Mouse (Mus musculus): ENCODE measurements around the gene Uqcr11. TPM values are rescaled to one million over a fixed set of nuclear protein-coding genes. Genes with fewer than 3 reads are reported as not detected.

The Uqcr11 gene
- total and polyA plus RNA-seq, 2 experiments from 2014 or later, result 2,020 to 3,128 TPM

- H3K4me2 ChIP-seq (ENCODE audit: low read depth, low read length), result peak overlapping the region; percentile 18
- peak; percentile 51; the same call in 1 of the 2 replicates for ATAC-seq (ENCODE audit: insufficient read depth, low read depth)
- no peaks in the 10 kb centered on the region for H3K36me3 ChIP-seq (replicated peaks; ENCODE audit: control insufficient read depth, insufficient read depth, low read length)
- H3K4me3 ChIP-seq (ENCODE audit: low read depth, low read length), result no peak overlapping the region
- 7% methylated on average over 26 of the region's 26 CpGs for WGBS
- no peaks in the 10 kb centered on the region for H3K9me3 ChIP-seq (replicated peaks; ENCODE audit: control insufficient read depth, low read length)
- H3K27ac ChIP-seq (ENCODE audit: low read depth), result no peak overlapping the region
- no peak for TF ChIP-seq EP300 (IDR thresholded peaks at IDR 0.05; ENCODE audit: low read depth)
- peak; percentile 98 for TF ChIP-seq CTCF (IDR thresholded peaks at IDR 0.05; ENCODE audit: low read depth)
- no peak for DNase-seq (ENCODE audit: low spot score)
- H3K9ac ChIP-seq (replicated peaks; ENCODE audit: low read depth, low read length), result no peak overlapping the region
- no peaks in the 10 kb centered on the region for H3K4me1 ChIP-seq (ENCODE audit: control insufficient read depth, insufficient read depth)
- H3K27me3 ChIP-seq (ENCODE audit: control insufficient read depth, insufficient read depth, low read length), result 0 out of 2 replicates have a peak, but pooled peaks cover 10% of the 10 kb centered on the region
These were observed 39.4 kb upstream of the Uqcr11 start for GRCm38 (mm10) chr10:80445898-80446601.

GRCm38 (mm10) chr10:80445052-80445451 is 38.4 kb upstream of the Uqcr11 start:
- WGBS, result 71% methylated on average over 1 of the region's 1 CpGs
- no peak overlapping the region for H3K9ac ChIP-seq (replicated peaks; ENCODE audit: low read depth, low read length)
- 0 out of 2 replicates have a peak, but pooled peaks cover 10% of the 10 kb centered on the region for H3K27me3 ChIP-seq (ENCODE audit: control insufficient read depth, insufficient read depth, low read length)
- no peak for DNase-seq (ENCODE audit: low spot score)
- no peak for ATAC-seq (ENCODE audit: insufficient read depth, low read depth)
- H3K4me2 ChIP-seq (ENCODE audit: low read depth, low read length), result no peak overlapping the region
- H3K4me1 ChIP-seq (ENCODE audit: control insufficient read depth, insufficient read depth), result no peaks in the 10 kb centered on the region
- no peak overlapping the region for H3K4me3 ChIP-seq (ENCODE audit: low read depth, low read length)
- TF ChIP-seq EP300 (IDR thresholded peaks at IDR 0.05; ENCODE audit: low read depth) (no peak), CTCF (IDR thresholded peaks at IDR 0.05; ENCODE audit: low read depth) (no peak)
- no peak overlapping the region for H3K27ac ChIP-seq (ENCODE audit: low read depth)
- H3K9me3 ChIP-seq (replicated peaks; ENCODE audit: control insufficient read depth, low read length), result no peaks in the 10 kb centered on the region
- no peaks in the 10 kb centered on the region for H3K36me3 ChIP-seq (replicated peaks; ENCODE audit: control insufficient read depth, insufficient read depth, low read length)

GRCm38 (mm10) chr10:80444339-80445045 is 37.9 kb upstream of the Uqcr11 start:
- Histone ChIP-seq H3K4me3 (ENCODE audit: low read depth, low read length) (no peak overlapping the region), H3K9ac (replicated peaks; ENCODE audit: low read depth, low read length) (no peak overlapping the region), H3K4me2 (ENCODE audit: low read depth, low read length) (no peak overlapping the region), H3K27ac (ENCODE audit: low read depth) (no peak overlapping the region), H3K9me3 (replicated peaks; ENCODE audit: control insufficient read depth, low read length) (no peaks in the 10 kb centered on the region), H3K27me3 (ENCODE audit: control insufficient read depth, insufficient read depth, low read length) (0 out of 2 replicates have a peak, but pooled peaks cover 10% of the 10 kb centered on the region), H3K36me3 (replicated peaks; ENCODE audit: control insufficient read depth, insufficient read depth, low read length) (no peaks in the 10 kb centered on the region), H3K4me1 (ENCODE audit: control insufficient read depth, insufficient read depth) (no peaks in the 10 kb centered on the region)
- DNase-seq (ENCODE audit: low spot score) (no peak), ATAC-seq (ENCODE audit: insufficient read depth, low read depth) (no peak)
- TF ChIP-seq EP300 (IDR thresholded peaks at IDR 0.05; ENCODE audit: low read depth), result no peak
- TF ChIP-seq CTCF (IDR thresholded peaks at IDR 0.05; ENCODE audit: low read depth), result no peak
- 27% methylated on average over 5 of the region's 5 CpGs for WGBS

- H3K27me3 ChIP-seq (ENCODE audit: control insufficient read depth, insufficient read depth, low read length), result 0 out of 2 replicates have a peak, but pooled peaks cover 4% of the 10 kb centered on the region
- no peak overlapping the region for H3K4me2 ChIP-seq (ENCODE audit: low read depth, low read length)
- ATAC-seq (ENCODE audit: insufficient read depth, low read depth) (no peak), DNase-seq (ENCODE audit: low spot score) (no peak)
- no peak for TF ChIP-seq EP300 (IDR thresholded peaks at IDR 0.05; ENCODE audit: low read depth)
- no peak for TF ChIP-seq CTCF (IDR thresholded peaks at IDR 0.05; ENCODE audit: low read depth)
- H3K4me1 ChIP-seq (ENCODE audit: control insufficient read depth, insufficient read depth), result no peaks in the 10 kb centered on the region
- H3K36me3 ChIP-seq (replicated peaks; ENCODE audit: control insufficient read depth, insufficient read depth, low read length), result no peaks in the 10 kb centered on the region
- H3K9ac ChIP-seq (replicated peaks; ENCODE audit: low read depth, low read length), result no peak overlapping the region
- no peak overlapping the region for H3K4me3 ChIP-seq (ENCODE audit: low read depth, low read length)
- no peak overlapping the region for H3K27ac ChIP-seq (ENCODE audit: low read depth)
- no peaks in the 10 kb centered on the region for H3K9me3 ChIP-seq (replicated peaks; ENCODE audit: control insufficient read depth, low read length)
- WGBS, result 81% methylated on average over 8 of the region's 8 CpGs
These were observed 37.1 kb upstream of the Uqcr11 start for GRCm38 (mm10) chr10:80443575-80444278.

- Histone ChIP-seq H3K9ac (replicated peaks; ENCODE audit: low read depth, low read length) (no peak overlapping the region), H3K4me1 (ENCODE audit: control insufficient read depth, insufficient read depth) (no peaks in the 10 kb centered on the region), H3K27ac (ENCODE audit: low read depth) (no peak overlapping the region), H3K36me3 (replicated peaks; ENCODE audit: control insufficient read depth, insufficient read depth, low read length) (no peaks in the 10 kb centered on the region), H3K27me3 (ENCODE audit: control insufficient read depth, insufficient read depth, low read length) (0 out of 2 replicates have a peak, but pooled peaks cover 4% of the 10 kb centered on the region), H3K4me2 (ENCODE audit: low read depth, low read length) (no peak overlapping the region), H3K4me3 (ENCODE audit: low read depth, low read length) (no peak overlapping the region), H3K9me3 (replicated peaks; ENCODE audit: control insufficient read depth, low read length) (no peaks in the 10 kb centered on the region)
- 39% methylated on average over 2 of the region's 2 CpGs for WGBS
- no peak for TF ChIP-seq EP300 (IDR thresholded peaks at IDR 0.05; ENCODE audit: low read depth)
- TF ChIP-seq CTCF (IDR thresholded peaks at IDR 0.05; ENCODE audit: low read depth), result no peak
- DNase-seq (ENCODE audit: low spot score), result no peak
- ATAC-seq (ENCODE audit: insufficient read depth, low read depth), result no peak
These were observed 36.4 kb upstream of the Uqcr11 start for GRCm38 (mm10) chr10:80442989-80443388.

Measured in heart, postnatal 0 days (tissue).